Mouse (Mus musculus) CD4-positive helper T cell, adult 2 months (primary cell): ENCODE results near the gene Kcnip3.

Source experiments
- DNase-seq: peaks from one replicate; pipeline ENCODE4 v3.0.0-alpha.2; 2012; ENCODE audit warnings: low read depth, missing footprints, low spot score

The Kcnip3 gene

DNA sequence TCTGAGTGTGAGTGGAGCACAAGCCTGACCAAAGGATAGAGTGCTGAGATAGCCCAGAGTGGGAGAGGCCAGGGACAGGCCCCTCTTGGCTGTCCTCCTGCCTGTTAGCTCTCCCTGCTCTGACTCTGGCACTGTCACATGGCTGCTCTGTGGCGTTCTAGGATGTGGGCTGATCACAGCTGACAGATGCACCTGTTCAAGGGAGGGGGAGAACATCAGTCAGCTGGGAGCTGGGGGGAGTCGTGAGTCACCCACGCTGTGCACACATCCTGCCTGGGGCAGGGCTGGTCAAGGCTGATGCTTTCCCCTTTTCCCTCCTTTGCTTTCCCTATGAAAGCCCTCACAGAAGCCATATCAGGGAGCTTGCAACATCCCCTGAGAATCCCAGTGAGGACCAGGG lies 3.6 kb downstream of the Kcnip3 start:
- no peak for DNase-seq

DNA sequence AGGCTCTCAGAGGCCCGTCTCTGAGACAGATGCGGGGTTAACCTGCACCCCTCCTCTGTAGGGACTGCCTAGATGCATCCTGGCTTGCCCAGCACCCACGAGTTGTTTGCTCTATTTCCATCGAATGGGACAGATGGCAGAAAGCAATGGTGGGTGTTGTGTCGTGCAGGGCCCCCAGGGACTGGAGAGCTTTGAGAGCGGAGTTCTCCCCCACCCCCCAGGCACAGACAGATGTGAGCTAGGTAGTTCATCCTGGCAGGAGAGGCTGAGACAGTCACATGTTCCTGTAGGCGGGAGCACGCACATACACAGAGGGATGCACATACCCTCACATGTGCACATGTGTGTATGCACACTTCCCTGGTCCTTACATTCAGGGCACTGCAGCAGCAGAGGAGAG lies 4.8 kb downstream of the Kcnip3 start:
- DNase-seq, result no peak

DNA sequence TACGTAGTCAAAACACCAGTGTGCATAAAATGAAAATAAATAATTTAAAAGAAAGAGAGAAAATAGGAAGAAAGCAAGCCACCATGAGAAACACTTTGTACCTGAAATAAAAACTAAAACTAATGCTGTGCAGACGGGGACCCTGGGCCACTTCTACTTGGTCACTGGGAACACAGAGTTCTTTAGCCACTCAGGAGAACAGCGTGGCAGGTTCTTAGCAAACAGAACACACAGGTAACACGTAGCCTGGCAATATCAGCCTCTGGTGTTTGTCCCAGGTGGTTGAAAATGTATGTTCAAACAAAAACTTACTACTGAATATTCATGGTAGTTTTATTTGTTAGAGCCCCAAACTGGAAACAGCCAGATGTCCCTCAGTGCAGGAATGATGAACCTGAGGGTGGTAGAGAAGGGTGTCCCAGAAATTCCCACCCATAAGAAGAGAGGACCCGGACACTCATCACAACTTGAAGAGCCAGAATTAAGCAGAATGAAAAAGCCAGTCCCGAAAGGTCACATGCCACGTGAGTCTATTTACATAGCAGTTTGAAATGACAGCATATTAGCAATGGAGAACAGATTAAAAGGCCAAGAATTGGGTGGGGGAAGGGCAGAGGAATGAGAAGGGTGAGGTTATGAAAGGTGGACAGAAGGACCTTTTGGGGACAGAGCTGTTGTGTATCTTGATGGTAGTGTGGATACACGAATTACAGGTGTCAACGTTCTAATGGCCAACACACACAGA lies 7.3 kb downstream of the Kcnip3 start:
- no peak for DNase-seq

DNA sequence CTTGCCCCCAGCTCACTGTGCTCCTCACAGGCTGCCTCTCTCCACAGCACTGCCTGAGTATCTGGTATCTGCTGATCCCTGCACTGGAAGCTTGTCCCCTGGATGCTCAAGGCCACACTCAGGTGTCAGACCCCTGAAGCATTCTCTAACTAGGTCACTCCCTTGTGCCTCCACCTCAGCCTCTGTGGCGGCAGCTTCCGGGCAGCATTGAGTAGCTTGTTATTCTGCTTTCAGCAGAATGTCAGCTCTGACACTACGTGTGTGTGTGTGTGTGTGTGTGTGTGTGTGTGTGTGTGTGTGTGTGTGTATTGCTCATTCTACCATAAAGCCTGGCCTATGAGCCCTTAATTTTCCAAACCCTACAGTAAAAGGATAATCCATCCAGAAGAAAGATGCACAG lies 8.7 kb downstream of the Kcnip3 start:
- DNase-seq, result peak; percentile 11

DNA sequence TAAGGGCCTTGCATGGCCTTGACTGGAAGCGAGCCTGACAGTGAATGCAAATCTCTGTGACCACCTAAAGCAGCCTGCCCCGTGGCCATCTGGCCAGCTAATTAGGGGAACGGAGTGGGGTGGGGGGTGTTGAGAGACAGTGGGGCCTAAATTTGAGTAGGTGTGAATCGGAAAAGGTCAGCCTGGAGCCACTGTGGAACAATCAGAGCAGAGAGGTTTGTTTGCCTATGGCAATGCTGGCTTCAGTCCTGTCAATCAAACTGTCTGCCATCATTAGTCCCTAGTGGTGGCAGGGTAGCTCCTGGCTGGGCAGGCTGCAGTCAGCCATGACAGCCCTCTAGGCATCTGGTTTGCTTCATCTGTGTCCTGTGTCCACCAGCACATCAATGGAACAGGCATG lies 10.5 kb downstream of the Kcnip3 start:
- DNase-seq, result no peak

- DNase-seq, result no peak
These were observed 13.8 kb downstream of the Kcnip3 start for GRCm38 (mm10) chr2:127507967-127508660.

GRCm38 (mm10) chr2:127507077-127507774 lies 14.7 kb downstream of the Kcnip3 start:
- peak; percentile 58 for DNase-seq

DNA sequence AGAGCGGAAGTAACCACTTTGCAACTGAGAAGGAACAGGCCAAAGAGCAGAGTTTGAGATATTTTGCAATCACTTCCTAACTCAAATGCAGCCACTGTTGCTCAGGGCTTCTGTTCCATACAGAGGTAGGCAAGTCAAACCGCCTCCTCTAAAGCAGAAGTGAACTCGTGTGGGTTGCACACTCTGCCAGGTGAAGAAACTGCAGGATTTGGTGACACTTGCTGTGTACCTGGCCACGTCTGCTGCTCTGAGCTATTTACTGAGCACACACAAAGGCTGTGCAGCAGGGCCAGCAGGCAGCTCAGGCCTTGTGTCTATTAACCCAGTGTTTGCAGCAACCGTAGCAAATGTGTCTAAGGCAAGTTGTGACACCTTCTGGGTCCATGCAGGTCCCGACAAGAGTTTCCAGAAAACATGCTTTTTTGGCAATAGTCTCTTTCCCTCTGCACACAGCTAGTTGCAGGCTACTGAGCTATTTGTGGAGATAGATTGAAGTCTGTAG lies 15.7 kb downstream of the Kcnip3 start:
- DNase-seq, result no peak

GRCm38 (mm10) chr2:127505196-127505595 lies 16.7 kb downstream of the Kcnip3 start:
- DNase-seq, result no peak

- DNase-seq, result no peak
These were observed 17.9 kb downstream of the Kcnip3 start for GRCm38 (mm10) chr2:127503751-127504549.

GRCm38 (mm10) chr2:127501061-127501460 lies 20.8 kb downstream of the Kcnip3 start:
- DNase-seq, result peak; percentile 51

GRCm38 (mm10) chr2:127498750-127499149 lies 23.1 kb downstream of the Kcnip3 start:
- DNase-seq, result no peak

- DNase-seq, result no peak
These were observed 25.6 kb downstream of the Kcnip3 start for GRCm38 (mm10) chr2:127496321-127496720.

GRCm38 (mm10) chr2:127484476-127485170 lies 37.3 kb downstream of the Kcnip3 start:
- DNase-seq, result no peak

- no peak for DNase-seq
These were observed 38.9 kb downstream of the Kcnip3 start for GRCm38 (mm10) chr2:127483001-127483400.

DNA sequence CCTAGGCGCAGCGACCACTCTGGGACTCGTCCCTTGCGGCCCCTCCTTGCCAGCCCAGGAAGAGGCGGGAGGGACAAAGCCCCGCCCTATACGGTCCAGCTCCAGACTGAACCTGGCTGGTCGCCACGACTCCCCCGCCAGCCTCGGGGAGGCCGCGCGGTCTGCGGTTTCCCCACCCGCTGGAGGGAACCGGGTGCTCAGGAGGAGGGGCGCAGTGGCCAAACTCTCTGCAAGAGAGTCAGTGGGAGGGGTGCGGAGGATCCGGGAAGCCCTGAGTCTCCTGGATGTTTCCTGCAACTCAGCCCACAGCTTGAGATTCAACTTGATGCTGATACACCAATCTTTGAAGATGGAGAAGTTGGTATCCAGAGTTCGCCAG lies 39.4 kb downstream of the Kcnip3 start:
- no peak for DNase-seq

- no peak for DNase-seq
These were observed 39.9 kb downstream of the Kcnip3 start for GRCm38 (mm10) chr2:127481841-127482532.

DNA sequence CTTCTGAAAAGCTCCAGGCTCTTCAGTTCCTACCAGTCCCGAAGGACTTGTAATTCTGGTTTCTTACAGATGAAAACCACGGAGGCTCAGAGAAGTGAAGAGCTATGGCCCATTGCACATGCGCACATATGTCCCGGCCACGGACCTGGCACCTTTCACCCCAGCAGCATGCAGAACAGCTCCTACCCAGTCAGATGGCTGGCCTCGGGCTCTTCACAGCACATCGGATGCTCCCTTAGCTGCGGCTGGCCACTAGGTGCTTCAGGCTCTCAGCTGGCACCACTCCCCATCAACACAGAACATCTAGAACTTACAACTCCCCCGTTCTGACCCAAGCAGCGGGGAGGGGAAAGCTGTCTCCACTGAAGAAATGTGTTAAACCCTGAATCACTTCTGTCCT lies 42.1 kb downstream of the Kcnip3 start:
- DNase-seq, result no peak

- DNase-seq, result no peak
These were observed 42.7 kb downstream of the Kcnip3 start for GRCm38 (mm10) chr2:127479210-127479609.

DNA sequence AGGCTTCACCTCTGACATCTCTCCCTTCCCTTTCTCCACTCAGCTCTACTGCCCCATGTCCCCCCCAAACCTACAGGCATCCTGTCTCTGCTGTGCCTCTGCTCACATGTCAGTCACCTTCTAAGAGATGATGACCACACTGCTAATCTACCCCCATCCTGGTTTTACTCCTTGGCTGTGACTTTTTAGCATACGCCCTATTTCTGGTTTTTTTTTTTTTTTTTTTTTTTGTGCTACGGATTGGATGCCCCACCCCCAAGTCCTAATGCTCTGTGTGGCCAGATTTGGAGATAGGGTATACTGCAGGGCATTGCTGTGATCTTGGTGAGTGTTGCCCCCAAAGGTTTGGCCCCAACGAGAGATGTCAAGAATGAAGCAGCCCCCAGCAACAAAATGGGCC lies 49.6 kb downstream of the Kcnip3 start:
- DNase-seq, result no peak
